Mouse (Mus musculus) heart, adult 2 months (tissue): ENCODE measurements around the gene Dyx1c1.

ENCODE experiments used
- CTCF ChIP-seq: fragments of 200-600 bp; IDR thresholded peaks from 2 replicates; pipeline ENCODE4 v1.8.1; 2022; ENCODE audit warnings: antibody characterized with exemption, mild to moderate bottlenecking, moderate library complexity
- EP300 ChIP-seq: fragments of 200-500 bp; IDR thresholded peaks from 2 replicates; pipeline ENCODE4 v1.6.1; 2011; ENCODE audit warnings: low read depth, low read length, control low read depth; ENCODE audit not compliant: insufficient read depth
- POLR2A ChIP-seq: fragments of 200-500 bp; IDR thresholded peaks from 2 replicates; pipeline ENCODE4 v1.6.1; 2011; ENCODE audit warnings: mild to moderate bottlenecking, low read depth, low read length, control low read depth; ENCODE audit not compliant: insufficient read depth

GRCm38 (mm10) chr9:72954746-72955145 is 3.8 kb upstream of the Dyx1c1 start:
- TF ChIP-seq EP300 (no peak), CTCF (peak; percentile 53), POLR2A (no peak)
